17 mouse cellular contexts compared by ENCODE assay signal in the genomic region with DNA sequence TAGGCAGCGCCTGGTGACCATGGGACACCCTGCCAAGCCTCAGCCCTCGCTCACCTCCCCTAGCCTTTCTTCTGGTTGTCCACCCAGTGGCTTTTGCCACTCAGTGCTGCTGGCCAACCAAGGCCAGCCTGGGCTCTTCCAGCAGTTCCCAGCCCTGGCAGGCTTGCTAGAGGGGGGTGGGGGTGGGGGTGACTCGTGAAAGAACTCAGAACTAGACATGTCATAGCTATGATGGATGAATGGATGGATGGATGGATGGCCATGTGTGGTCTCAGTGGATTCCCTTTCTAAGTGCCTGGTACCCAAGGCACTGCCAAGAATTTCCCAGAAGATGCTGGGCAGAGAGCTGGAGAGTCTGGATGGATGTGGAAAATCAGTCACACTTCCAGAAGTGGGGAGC. TPM values are rescaled to one million over a fixed set of nuclear protein-coding genes. Genes with fewer than 3 reads are reported as not detected.
DNase-seq lines count a peak whose midpoint lies in the region; ATAC-seq lines count a peak whose summit lies in the region.
"Had no signal": no experiment of that assay in that cellular context is flagged by ENCODE, and none has a peak within 500 bp of the region (broad histone marks: within the 10 kb centered on the region; RNA-seq: fewer than 3 reads in every experiment).

No protein-coding gene starts in this region.

- H3K27me3 ChIP-seq in forebrain, embryonic 11.5 days (ENCODE audit: control insufficient read depth, insufficient read depth, low read length): peaks cover 2% of the 10 kb centered on the region; the same call in 1 of the 2 replicates
- H3K27me3 ChIP-seq in forebrain, embryonic 13.5 days: 0 out of 2 replicates have a peak, but pooled peaks cover 7% of the 10 kb centered on the region
- no peaks in the 10 kb centered on the region for H3K27me3 ChIP-seq in intestine, embryonic 14.5 days (replicated peaks; ENCODE audit: control insufficient read depth, insufficient read depth, low read length)
- no peaks in the 10 kb centered on the region; the same call in 1 of the 2 replicates for H3K27me3 ChIP-seq in intestine, embryonic 16.5 days (replicated peaks; ENCODE audit: control insufficient read depth, insufficient read depth, low read length)
- H3K27me3 ChIP-seq in midbrain, embryonic 16.5 days (ENCODE audit: control insufficient read depth, insufficient read depth, low read depth, low read length): 0 out of 2 replicates have a peak, but pooled peaks cover 2% of the 10 kb centered on the region
- H3K27me3 ChIP-seq in midbrain, embryonic 14.5 days (ENCODE audit: control insufficient read depth, insufficient read depth, low read length): peaks cover 5% of the 10 kb centered on the region; the same call in 1 of the 2 replicates
- no peaks in the 10 kb centered on the region for H3K27me3 ChIP-seq in limb, embryonic 15.5 days

- no peaks in the 10 kb centered on the region for H3K36me3 ChIP-seq in forebrain, embryonic 11.5 days (ENCODE audit: control insufficient read depth, insufficient read depth, low read length)
- no peaks in the 10 kb centered on the region for H3K36me3 ChIP-seq in forebrain, embryonic 13.5 days (ENCODE audit: poor library complexity, severe bottlenecking)
- H3K36me3 ChIP-seq in intestine, embryonic 14.5 days (ENCODE audit: control insufficient read depth, insufficient read depth, low read length): no peaks in the 10 kb centered on the region
- no peaks in the 10 kb centered on the region for H3K36me3 ChIP-seq in intestine, embryonic 16.5 days (ENCODE audit: control insufficient read depth, insufficient read depth, low read length)
- no peaks in the 10 kb centered on the region for H3K36me3 ChIP-seq in midbrain, embryonic 16.5 days (ENCODE audit: control insufficient read depth, insufficient read depth, low read length)
- H3K36me3 ChIP-seq in midbrain, embryonic 14.5 days (ENCODE audit: control insufficient read depth, insufficient read depth, low read length): no peaks in the 10 kb centered on the region
- no peaks in the 10 kb centered on the region for H3K36me3 ChIP-seq in limb, embryonic 15.5 days
- H3K36me3 ChIP-seq: neural tube, embryonic 15.5 days had no signal

- H3K4me3 ChIP-seq in forebrain, embryonic 11.5 days (ENCODE audit: low read depth, low read length): no peak overlapping the region
- no peak overlapping the region for H3K4me3 ChIP-seq in forebrain, embryonic 13.5 days
- no peak overlapping the region for H3K4me3 ChIP-seq in intestine, embryonic 14.5 days (ENCODE audit: low read depth, low read length)
- H3K4me3 ChIP-seq in intestine, embryonic 16.5 days (ENCODE audit: low read length): no peak overlapping the region
- no peak overlapping the region for H3K4me3 ChIP-seq in midbrain, embryonic 16.5 days (ENCODE audit: low read depth, low read length)
- no peak overlapping the region for H3K4me3 ChIP-seq in midbrain, embryonic 14.5 days (replicated peaks; ENCODE audit: low read depth, low read length)
- no peak overlapping the region for H3K4me3 ChIP-seq in limb, embryonic 15.5 days
- H3K4me3 ChIP-seq: layer of hippocampus, adult 2 months; neural tube, embryonic 15.5 days had no signal

- peaks cover 8% of the 10 kb centered on the region for H3K4me1 ChIP-seq in forebrain, embryonic 11.5 days (replicated peaks; ENCODE audit: control insufficient read depth, insufficient read depth, low read length)
- H3K4me1 ChIP-seq in forebrain, embryonic 13.5 days: peaks cover 18% of the 10 kb centered on the region
- peaks cover 23% of the 10 kb centered on the region for H3K4me1 ChIP-seq in intestine, embryonic 14.5 days (replicated peaks; ENCODE audit: control insufficient read depth, insufficient read depth, low read length)
- H3K4me1 ChIP-seq in intestine, embryonic 16.5 days (ENCODE audit: control insufficient read depth, insufficient read depth, low read length): peaks cover 16% of the 10 kb centered on the region
- peaks cover 11% of the 10 kb centered on the region; the same call in 1 of the 2 replicates for H3K4me1 ChIP-seq in midbrain, embryonic 16.5 days (ENCODE audit: control insufficient read depth, insufficient read depth, low read length)
- peaks cover 11% of the 10 kb centered on the region for H3K4me1 ChIP-seq in midbrain, embryonic 14.5 days (ENCODE audit: control insufficient read depth, insufficient read depth, low read length)
- peaks cover 41% of the 10 kb centered on the region for H3K4me1 ChIP-seq in limb, embryonic 15.5 days

- no peaks in the 10 kb centered on the region for H3K9me3 ChIP-seq in forebrain, embryonic 11.5 days (ENCODE audit: control insufficient read depth, low read length)
- no peaks in the 10 kb centered on the region for H3K9me3 ChIP-seq in forebrain, embryonic 13.5 days (replicated peaks)
- H3K9me3 ChIP-seq in intestine, embryonic 14.5 days (ENCODE audit: control insufficient read depth, low read length): no peaks in the 10 kb centered on the region
- no peaks in the 10 kb centered on the region for H3K9me3 ChIP-seq in intestine, embryonic 16.5 days (ENCODE audit: control insufficient read depth, low read length)
- no peaks in the 10 kb centered on the region for H3K9me3 ChIP-seq in midbrain, embryonic 16.5 days (replicated peaks; ENCODE audit: control insufficient read depth, low read length, poor library complexity, severe bottlenecking)
- no peaks in the 10 kb centered on the region for H3K9me3 ChIP-seq in midbrain, embryonic 14.5 days (ENCODE audit: control insufficient read depth, low read length)
- H3K9me3 ChIP-seq in limb, embryonic 15.5 days: no peaks in the 10 kb centered on the region
- H3K9me3 ChIP-seq: neural tube, embryonic 15.5 days had no signal

- H3K9ac ChIP-seq in forebrain, embryonic 11.5 days (ENCODE audit: low read length): no peak overlapping the region
- H3K9ac ChIP-seq in forebrain, embryonic 13.5 days: no peak overlapping the region; the same call in 1 of the 2 replicates
- H3K9ac ChIP-seq in intestine, embryonic 14.5 days (ENCODE audit: low read length): no peak overlapping the region
- H3K9ac ChIP-seq in intestine, embryonic 16.5 days (ENCODE audit: low read depth, low read length): no peak overlapping the region
- 0 out of 2 replicates have a peak overlapping the region, but pooled peaks have one; percentile 6 for H3K9ac ChIP-seq in midbrain, embryonic 16.5 days (ENCODE audit: low read depth, low read length)
- H3K9ac ChIP-seq in midbrain, embryonic 14.5 days (replicated peaks; ENCODE audit: low read length): no peak overlapping the region
- H3K9ac ChIP-seq in limb, embryonic 15.5 days: no peak overlapping the region
- H3K9ac ChIP-seq: neural tube, embryonic 15.5 days had no signal

- WGBS in forebrain, embryonic 11.5 days: 77% methylated on average over 3 of the region's 3 CpGs
- WGBS in forebrain, embryonic 13.5 days: 82% methylated on average over 3 of the region's 3 CpGs
- WGBS in intestine, embryonic 14.5 days: 78% methylated on average over 3 of the region's 3 CpGs
- WGBS in intestine, embryonic 16.5 days: 82% methylated on average over 3 of the region's 3 CpGs
- WGBS in midbrain, embryonic 16.5 days: 84% methylated on average over 3 of the region's 3 CpGs
- WGBS in midbrain, embryonic 14.5 days: 89% methylated on average over 3 of the region's 3 CpGs
- 77% methylated on average over 3 of the region's 3 CpGs for WGBS in limb, embryonic 15.5 days

- no peak for ATAC-seq in forebrain, embryonic 11.5 days (replicated peaks; ENCODE audit: low FRiP score)
- no peak for ATAC-seq in forebrain, embryonic 13.5 days
- no peak for ATAC-seq in intestine, embryonic 14.5 days (replicated peaks; ENCODE audit: low FRiP score, low TSS enrichment, low read depth)
- ATAC-seq in intestine, embryonic 16.5 days: no peak
- ATAC-seq in midbrain, embryonic 16.5 days: no peak
- ATAC-seq in midbrain, embryonic 14.5 days (ENCODE audit: low FRiP score, low TSS enrichment): no peak
- no peak for ATAC-seq in limb, embryonic 15.5 days (ENCODE audit: insufficient number of reproducible peaks, low FRiP score, low TSS enrichment, low read depth)

- peak; percentile 51 for DNase-seq in forebrain, embryonic 11.5 days (ENCODE audit: low spot score)
- DNase-seq in intestine, embryonic 14.5 days (ENCODE audit: low spot score): no peak
- DNase-seq in midbrain, embryonic 14.5 days: no peak
- DNase-seq in thymus, postnatal 4 days: no peak
- DNase-seq: adrenal gland, postnatal 14 days; cerebellum, postnatal 14 days; gastrocnemius, postnatal 14 days; kidney, adult 18-20 months; lung, postnatal 14 days; retina, postnatal 1 day; thymus, postnatal 36 days had no signal

- no peak overlapping the region for H3K27ac ChIP-seq in forebrain, embryonic 11.5 days (ENCODE audit: low read depth, low read length)
- H3K27ac ChIP-seq in forebrain, embryonic 13.5 days: no peak overlapping the region
- H3K27ac ChIP-seq in intestine, embryonic 14.5 days (ENCODE audit: low read depth): peak overlapping the region; percentile 72; the same call in 1 of the 2 replicates
- no peak overlapping the region for H3K27ac ChIP-seq in intestine, embryonic 16.5 days (ENCODE audit: low read length)
- H3K27ac ChIP-seq in midbrain, embryonic 16.5 days (ENCODE audit: low read length): no peak overlapping the region
- no peak overlapping the region for H3K27ac ChIP-seq in midbrain, embryonic 14.5 days (replicated peaks; ENCODE audit: low read depth, low read length)
- peak overlapping the region; percentile 78; the same call in 1 of the 2 replicates for H3K27ac ChIP-seq in limb, embryonic 15.5 days
- H3K27ac ChIP-seq: layer of hippocampus, adult 2 months; neural tube, embryonic 15.5 days had no signal

- H3K4me2 ChIP-seq in forebrain, embryonic 11.5 days (ENCODE audit: low read depth, low read length, severe bottlenecking): no peak overlapping the region
- no peak overlapping the region for H3K4me2 ChIP-seq in forebrain, embryonic 13.5 days
- no peak overlapping the region for H3K4me2 ChIP-seq in intestine, embryonic 14.5 days (ENCODE audit: low read length)
- H3K4me2 ChIP-seq in intestine, embryonic 16.5 days (ENCODE audit: low read depth, low read length): no peak overlapping the region
- no peak overlapping the region for H3K4me2 ChIP-seq in midbrain, embryonic 16.5 days (ENCODE audit: low read length)
- H3K4me2 ChIP-seq in midbrain, embryonic 14.5 days (ENCODE audit: low read length): no peak overlapping the region
- no peak overlapping the region for H3K4me2 ChIP-seq in limb, embryonic 15.5 days
- H3K4me2 ChIP-seq: neural tube, embryonic 15.5 days had no signal

RNA-seq across cellular contexts. Expression of gene Pard6b, which starts 35.0 kb away (rescaled TPM):
- 12.4 and 13.7 TPM in 2 replicates for polyA plus RNA-seq in forebrain, embryonic 11.5 days (2014; fragmentation: Nextera tagmentation; extraction: Ambion mirVana)
- polyA plus RNA-seq in forebrain, embryonic 13.5 days (2015; fragmentation: Nextera tagmentation; extraction: Ambion mirVana): 7.6 and 7.7 TPM in 2 replicates
- polyA plus RNA-seq in intestine, embryonic 14.5 days (2014; fragmentation: Nextera tagmentation; extraction: Ambion mirVana): 20.0 and 21.6 TPM in 2 replicates
- polyA plus RNA-seq in intestine, embryonic 16.5 days (2015; fragmentation: Nextera tagmentation; extraction: Ambion mirVana): 7.8 and 13.9 TPM in 2 replicates
- polyA plus RNA-seq in midbrain, embryonic 16.5 days (2015; fragmentation: Nextera tagmentation; extraction: Ambion mirVana): 6.8 and 7.3 TPM in 2 replicates
- polyA plus RNA-seq in midbrain, embryonic 14.5 days (2014; fragmentation: Nextera tagmentation; extraction: Ambion mirVana): 8.2 and 9.2 TPM in 2 replicates
- 2.9 and 3.8 TPM in 2 replicates for polyA plus RNA-seq in limb, embryonic 15.5 days (2015; fragmentation: Nextera tagmentation; extraction: Ambion mirVana)

Comparison
In these comparisons a context has a peak if more than half of its experiments do, and no peak if none do; other contexts are left out.
1. H3K27ac ChIP-seq: peak in intestine, embryonic 14.5 days (single experiment) and limb, embryonic 15.5 days (single experiment); none in forebrain, embryonic 11.5 days (single experiment), forebrain, embryonic 13.5 days (single experiment), intestine, embryonic 16.5 days (single experiment), midbrain, embryonic 16.5 days (single experiment) and midbrain, embryonic 14.5 days (single experiment).